Mouse (Mus musculus): ENCODE data around the gene Otop2.

The Otop2 gene

GRCm38 (mm10) chr11:115381276-115381675 lies 74.3 kb downstream of the Otop2 start:
- no peak for DNase-seq (ENCODE audit: low read depth, low spot score)

All from mesoderm, embryonic 11.5 days (tissue).